Mouse (Mus musculus): ENCODE results near the gene Kcnj3.

Kcnj3 gene

GRCm38 (mm10) chr2:55532738-55533491 is 97.1 kb downstream of the Kcnj3 start:
- DNase-seq, result no peak

- no peak for DNase-seq
These were observed 99.2 kb downstream of the Kcnj3 start for GRCm38 (mm10) chr2:55534946-55535345.

GRCm38 (mm10) chr2:55535482-55535881 is 99.7 kb downstream of the Kcnj3 start:
- no peak for DNase-seq

GRCm38 (mm10) chr2:55547612-55548011 is 111.8 kb downstream of the Kcnj3 start:
- no peak for DNase-seq

- DNase-seq, result no peak
These were observed 122.7 kb downstream of the Kcnj3 start for GRCm38 (mm10) chr2:55558368-55558985.

- DNase-seq, result no peak
These were observed 133.5 kb downstream of the Kcnj3 start for GRCm38 (mm10) chr2:55569291-55569690.

- no peak for DNase-seq
These were observed 135.7 kb downstream of the Kcnj3 start for GRCm38 (mm10) chr2:55571425-55571824.

- DNase-seq, result no peak
These were observed 144.5 kb downstream of the Kcnj3 start for GRCm38 (mm10) chr2:55580286-55580685.

- no peak for DNase-seq
These were observed 155.6 kb downstream of the Kcnj3 start for GRCm38 (mm10) chr2:55591226-55591988.
